Comparison of ENCODE assay signal across 8 mouse cellular contexts in the genomic region with DNA sequence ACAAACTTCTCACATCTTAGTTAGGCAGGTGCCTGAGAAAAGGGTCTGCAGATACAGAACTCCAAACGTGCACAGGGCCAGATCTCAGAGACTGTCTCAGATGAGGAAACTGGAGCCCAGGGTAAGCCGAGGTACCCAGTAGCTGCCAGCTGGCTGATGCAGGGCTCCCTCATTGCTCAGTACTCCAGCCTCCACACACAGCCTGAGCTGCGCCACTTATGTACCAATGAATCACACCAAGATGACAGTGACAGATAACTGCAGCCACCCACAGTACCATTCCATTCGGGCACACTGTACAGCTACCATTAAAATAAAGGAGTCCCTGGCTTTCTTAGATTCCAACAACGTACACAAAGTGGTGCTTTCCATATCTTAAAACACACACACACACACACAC. TPM values are rescaled to one million over a fixed set of nuclear protein-coding genes. Genes with fewer than 3 reads are reported as not detected.
DNase-seq lines count a peak whose midpoint lies in the region; ATAC-seq lines count a peak whose summit lies in the region.

No protein-coding gene starts in this region.

- no peak for ATAC-seq in hindbrain, embryonic 13.5 days (ENCODE audit: low FRiP score)
- no peak for ATAC-seq in hindbrain, embryonic 11.5 days (ENCODE audit: low FRiP score)
- no peak for ATAC-seq in heart, embryonic 16.5 days (replicated peaks; ENCODE audit: extremely low read depth, insufficient read depth, low FRiP score)
- ATAC-seq in liver, embryonic 11.5 days (replicated peaks; ENCODE audit: low FRiP score): no peak

- DNase-seq in hindbrain, embryonic 11.5 days (ENCODE audit: low spot score): no peak
- DNase-seq in adrenal gland, postnatal 36 days: peak; percentile 75 to 80
- DNase-seq in liver, embryonic 11.5 days (ENCODE audit: low spot score): no peak
- DNase-seq in right cerebral cortex, postnatal 14 days: peak; percentile 54
- no peak for DNase-seq in spleen, adult 12 weeks (ENCODE audit: low spot score)
- no peak for DNase-seq in yolk sac, embryonic 10.5 days (ENCODE audit: low spot score)

- peak overlapping the region; percentile 81 for H3K9ac ChIP-seq in hindbrain, embryonic 13.5 days
- H3K9ac ChIP-seq in hindbrain, embryonic 11.5 days (ENCODE audit: low read depth, low read length): no peak overlapping the region
- peak overlapping the region; percentile 83 for H3K9ac ChIP-seq in heart, embryonic 16.5 days (ENCODE audit: low read length)
- no peak overlapping the region for H3K9ac ChIP-seq in liver, embryonic 11.5 days (ENCODE audit: low read depth, low read length)

- H3K27ac ChIP-seq in hindbrain, embryonic 13.5 days: peak overlapping the region; percentile 49
- no peak overlapping the region for H3K27ac ChIP-seq in hindbrain, embryonic 11.5 days (ENCODE audit: low read depth, low read length)
- H3K27ac ChIP-seq in heart, embryonic 16.5 days (ENCODE audit: low read length): peak overlapping the region; percentile 44; the same call in 1 of the 2 replicates
- H3K27ac ChIP-seq in liver, embryonic 11.5 days (ENCODE audit: low read depth, low read length): 0 out of 2 replicates have a peak overlapping the region, but pooled peaks have one; percentile 25

- peaks cover 59% of the 10 kb centered on the region for H3K4me1 ChIP-seq in hindbrain, embryonic 13.5 days (replicated peaks)
- peaks cover 5% of the 10 kb centered on the region; the same call in 1 of the 2 replicates for H3K4me1 ChIP-seq in hindbrain, embryonic 11.5 days (replicated peaks; ENCODE audit: control insufficient read depth, insufficient read depth, low read length)
- peaks cover 51% of the 10 kb centered on the region for H3K4me1 ChIP-seq in heart, embryonic 16.5 days (ENCODE audit: control insufficient read depth, insufficient read depth, low read length)
- H3K4me1 ChIP-seq in liver, embryonic 11.5 days (replicated peaks; ENCODE audit: control insufficient read depth, insufficient read depth, low read length): peaks cover 53% of the 10 kb centered on the region

- WGBS in hindbrain, embryonic 13.5 days: 61% methylated on average over 5 of the region's 5 CpGs
- WGBS in hindbrain, embryonic 11.5 days: 62% methylated on average over 5 of the region's 5 CpGs
- 59% methylated on average over 5 of the region's 5 CpGs for WGBS in heart, embryonic 16.5 days
- 59% methylated on average over 5 of the region's 5 CpGs for WGBS in liver, embryonic 11.5 days

- 0 out of 2 replicates have a peak, but pooled peaks cover 4% of the 10 kb centered on the region for H3K27me3 ChIP-seq in hindbrain, embryonic 13.5 days
- H3K27me3 ChIP-seq in hindbrain, embryonic 11.5 days (ENCODE audit: control insufficient read depth, insufficient read depth, low read length): no peaks in the 10 kb centered on the region
- H3K27me3 ChIP-seq in heart, embryonic 16.5 days (ENCODE audit: control insufficient read depth, insufficient read depth, low read length): no peaks in the 10 kb centered on the region
- no peaks in the 10 kb centered on the region for H3K27me3 ChIP-seq in liver, embryonic 11.5 days (replicated peaks; ENCODE audit: control insufficient read depth, insufficient read depth, low read length)

- peak overlapping the region; percentile 80 for H3K4me2 ChIP-seq in hindbrain, embryonic 13.5 days
- H3K4me2 ChIP-seq in hindbrain, embryonic 11.5 days (replicated peaks; ENCODE audit: low read depth, low read length): no peak overlapping the region
- peak overlapping the region; percentile 84 for H3K4me2 ChIP-seq in heart, embryonic 16.5 days (ENCODE audit: low read depth, low read length)
- peak overlapping the region; percentile 98 for H3K4me2 ChIP-seq in liver, embryonic 11.5 days

- H3K9me3 ChIP-seq in hindbrain, embryonic 13.5 days: no peaks in the 10 kb centered on the region
- no peaks in the 10 kb centered on the region for H3K9me3 ChIP-seq in hindbrain, embryonic 11.5 days (ENCODE audit: control insufficient read depth, low read length)
- H3K9me3 ChIP-seq in heart, embryonic 16.5 days (replicated peaks; ENCODE audit: control insufficient read depth, low read length): no peaks in the 10 kb centered on the region
- H3K9me3 ChIP-seq in liver, embryonic 11.5 days (ENCODE audit: control insufficient read depth, low read length): no peaks in the 10 kb centered on the region

- peak overlapping the region; percentile 76 for H3K4me3 ChIP-seq in hindbrain, embryonic 13.5 days
- no peak overlapping the region for H3K4me3 ChIP-seq in hindbrain, embryonic 11.5 days (ENCODE audit: low read depth, low read length)
- H3K4me3 ChIP-seq in heart, embryonic 16.5 days (ENCODE audit: low read length): peak overlapping the region; percentile 88
- H3K4me3 ChIP-seq in liver, embryonic 11.5 days (ENCODE audit: low read depth, low read length): peak overlapping the region; percentile 78; the same call in 1 of the 2 replicates

- no peaks in the 10 kb centered on the region for H3K36me3 ChIP-seq in hindbrain, embryonic 13.5 days
- no peaks in the 10 kb centered on the region for H3K36me3 ChIP-seq in hindbrain, embryonic 11.5 days (ENCODE audit: control insufficient read depth, insufficient read depth, low read length)
- no peaks in the 10 kb centered on the region for H3K36me3 ChIP-seq in heart, embryonic 16.5 days (ENCODE audit: control insufficient read depth, insufficient read depth)
- H3K36me3 ChIP-seq in liver, embryonic 11.5 days (ENCODE audit: control insufficient read depth, insufficient read depth, low read length): no peaks in the 10 kb centered on the region

RNA-seq across cellular contexts. Expression of a gene that starts 1.4 kb away (rescaled TPM):
- polyA plus RNA-seq in hindbrain, embryonic 13.5 days (2015; fragmentation: Nextera tagmentation; extraction: Ambion mirVana): 4.3 and 4.6 TPM in 2 replicates
- polyA plus RNA-seq in hindbrain, embryonic 11.5 days (2014; fragmentation: Nextera tagmentation; extraction: Ambion mirVana): 1.7 and 2.8 TPM in 2 replicates
- 10 to 100 TPM; 37.1 to 84.7 TPM for total RNA-seq in adrenal gland, postnatal 36 days (2021)
- polyA plus RNA-seq in heart, embryonic 16.5 days (2015; fragmentation: Nextera tagmentation; extraction: Ambion mirVana): 4.9 and 6.2 TPM in 2 replicates
- polyA plus RNA-seq in liver, embryonic 11.5 days (2014; fragmentation: Nextera tagmentation; extraction: Ambion mirVana): 4.5 and 6.8 TPM in 2 replicates

RNA-seq across cellular contexts. Expression of a gene that starts 36.7 kb away (rescaled TPM):
- 9.4 and 10.6 TPM in 2 replicates for polyA plus RNA-seq in hindbrain, embryonic 13.5 days (2015; fragmentation: Nextera tagmentation; extraction: Ambion mirVana)
- polyA plus RNA-seq in hindbrain, embryonic 11.5 days (2014; fragmentation: Nextera tagmentation; extraction: Ambion mirVana): 7.3 and 7.7 TPM in 2 replicates
- total RNA-seq in adrenal gland, postnatal 36 days (2021): 10 to 100 TPM; 11.2 to 16.9 TPM
- 5.5 and 5.7 TPM in 2 replicates for polyA plus RNA-seq in heart, embryonic 16.5 days (2015; fragmentation: Nextera tagmentation; extraction: Ambion mirVana)
- 4.4 TPM in 2 replicates for polyA plus RNA-seq in liver, embryonic 11.5 days (2014; fragmentation: Nextera tagmentation; extraction: Ambion mirVana)

RNA-seq across cellular contexts. Expression of a gene that starts 43.9 kb away (rescaled TPM):
- 207 and 235 TPM in 2 replicates for polyA plus RNA-seq in hindbrain, embryonic 13.5 days (2015; fragmentation: Nextera tagmentation; extraction: Ambion mirVana)
- polyA plus RNA-seq in hindbrain, embryonic 11.5 days (2014; fragmentation: Nextera tagmentation; extraction: Ambion mirVana): 288 and 318 TPM in 2 replicates
- total RNA-seq in adrenal gland, postnatal 36 days (2021): 100 to 1,000 TPM; 274 to 679 TPM
- 105 and 117 TPM in 2 replicates for polyA plus RNA-seq in heart, embryonic 16.5 days (2015; fragmentation: Nextera tagmentation; extraction: Ambion mirVana)
- 50.8 and 51.8 TPM in 2 replicates for polyA plus RNA-seq in liver, embryonic 11.5 days (2014; fragmentation: Nextera tagmentation; extraction: Ambion mirVana)

RNA-seq across cellular contexts. Expression of a gene that starts 59.1 kb away (rescaled TPM):
- 144 and 147 TPM in 2 replicates for polyA plus RNA-seq in hindbrain, embryonic 13.5 days (2015; fragmentation: Nextera tagmentation; extraction: Ambion mirVana)
- polyA plus RNA-seq in hindbrain, embryonic 11.5 days (2014; fragmentation: Nextera tagmentation; extraction: Ambion mirVana): 172 TPM in 2 replicates
- total RNA-seq in adrenal gland, postnatal 36 days (2021): 100 to 1,000 TPM in 1 of 2 experiments, 10 to 100 TPM in 1; 97.0 to 132 TPM
- polyA plus RNA-seq in heart, embryonic 16.5 days (2015; fragmentation: Nextera tagmentation; extraction: Ambion mirVana): 112 and 113 TPM in 2 replicates
- polyA plus RNA-seq in liver, embryonic 11.5 days (2014; fragmentation: Nextera tagmentation; extraction: Ambion mirVana): 159 and 168 TPM in 2 replicates

Comparison
In these comparisons a context has a peak if more than half of its experiments do, and no peak if none do; other contexts are left out.
1. H3K9ac ChIP-seq: peak in hindbrain, embryonic 13.5 days (single experiment) and heart, embryonic 16.5 days (single experiment); none in hindbrain, embryonic 11.5 days (single experiment) and liver, embryonic 11.5 days (single experiment).
2. DNase-seq: peak in adrenal gland, postnatal 36 days (2 of 2) and right cerebral cortex, postnatal 14 days (single experiment); none in hindbrain, embryonic 11.5 days (single experiment), liver, embryonic 11.5 days (single experiment), spleen, adult 12 weeks (single experiment) and yolk sac, embryonic 10.5 days (single experiment).